Mouse (Mus musculus): ENCODE results near the gene Tbc1d2b.

Gene Tbc1d2b

DNA sequence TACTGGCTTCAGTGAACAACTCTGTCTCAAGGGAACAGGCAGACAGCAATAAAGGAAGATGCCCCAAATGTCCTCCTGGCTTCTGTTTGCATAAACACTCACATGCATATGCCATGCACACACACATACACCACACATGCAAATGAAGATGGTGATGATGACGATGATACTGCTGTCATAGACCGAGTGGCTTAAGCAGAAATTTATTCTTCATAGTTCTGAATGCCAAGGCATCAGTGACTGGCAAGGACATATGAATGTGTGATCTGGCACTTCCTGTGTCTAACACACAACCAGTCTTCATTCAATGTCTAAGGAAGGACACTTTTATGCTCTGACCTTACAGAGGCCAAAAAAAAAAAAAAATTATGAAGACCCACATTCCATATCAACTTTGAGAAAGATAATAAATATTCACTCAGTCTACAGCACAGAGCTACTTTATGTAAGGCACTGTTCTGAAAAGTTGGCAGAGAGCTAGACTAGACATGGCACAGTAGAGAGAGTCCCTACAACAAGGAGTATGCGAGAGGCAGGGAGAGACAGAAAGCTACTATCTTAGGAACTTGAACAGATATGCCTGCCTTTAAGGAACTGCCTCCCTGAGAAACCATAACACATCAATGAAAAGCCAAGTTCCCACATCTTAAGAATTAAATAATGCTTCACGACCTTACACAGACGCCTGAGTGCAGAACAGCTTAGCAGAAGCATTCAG is 5.1 kb downstream of the Tbc1d2b start:
- peak in 1 of 2 experiments; percentile 1 for DNase-seq

DNA sequence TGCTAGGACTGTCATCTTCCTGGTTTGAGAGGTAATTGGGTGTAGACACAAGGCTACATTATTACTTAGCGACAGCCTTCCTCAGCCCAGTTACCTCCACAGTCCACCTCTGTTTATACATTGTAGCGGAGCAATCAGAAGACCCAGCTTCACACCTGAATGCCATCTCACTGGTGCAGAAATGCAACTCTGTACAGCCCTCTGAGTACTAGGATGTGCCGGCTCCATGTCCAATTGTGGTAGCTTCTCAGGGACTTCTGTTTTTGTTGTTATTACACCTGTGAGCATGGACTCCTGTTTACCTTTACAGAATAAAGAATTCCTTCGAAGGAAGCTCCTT is 7.3 kb downstream of the Tbc1d2b start:
- DNase-seq, result peak in 1 of 2 experiments; percentile 1

DNA sequence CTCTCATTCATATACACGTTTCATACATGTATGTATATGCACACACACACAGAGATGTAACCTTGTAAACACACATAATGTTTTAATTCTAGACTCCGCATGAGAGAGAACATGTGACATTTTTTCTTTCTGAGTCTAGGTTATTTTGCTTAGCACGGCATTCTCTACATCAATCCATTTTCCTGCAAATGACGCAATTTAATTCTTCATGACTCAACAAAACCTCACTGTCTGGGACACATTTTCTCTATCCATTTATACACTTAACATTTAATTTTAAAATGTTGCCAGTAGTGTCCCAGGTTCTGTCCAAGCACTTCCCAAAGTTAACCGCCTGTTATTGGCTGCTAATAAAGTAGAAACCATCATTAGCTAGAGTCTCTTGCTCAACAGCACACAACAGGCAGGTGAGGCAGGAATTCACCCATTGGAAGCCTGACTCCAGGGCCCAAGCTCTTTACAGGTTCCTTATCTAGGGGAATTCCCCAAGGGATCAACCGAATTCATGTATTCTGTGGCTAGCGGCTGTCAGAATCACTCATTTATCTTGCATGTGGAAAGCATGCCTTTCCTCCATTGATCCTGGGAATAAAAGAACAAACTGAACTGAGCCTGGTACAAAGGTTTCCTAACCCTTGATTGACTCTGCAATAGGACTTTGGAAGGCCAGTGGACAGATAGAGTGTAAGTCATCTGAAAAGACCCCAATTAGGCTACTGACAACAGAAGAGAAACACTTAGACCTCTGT is 7.8 kb downstream of the Tbc1d2b start:
- DNase-seq, result peak in 1 of 2 experiments; percentile 0

- DNase-seq, result no peak
Measured at GRCm38 (mm10) chr9:90262063-90262462, 8.5 kb downstream of the Tbc1d2b start.

- DNase-seq, result no peak
Measured at GRCm38 (mm10) chr9:90260600-90261375, 9.8 kb downstream of the Tbc1d2b start.

DNA sequence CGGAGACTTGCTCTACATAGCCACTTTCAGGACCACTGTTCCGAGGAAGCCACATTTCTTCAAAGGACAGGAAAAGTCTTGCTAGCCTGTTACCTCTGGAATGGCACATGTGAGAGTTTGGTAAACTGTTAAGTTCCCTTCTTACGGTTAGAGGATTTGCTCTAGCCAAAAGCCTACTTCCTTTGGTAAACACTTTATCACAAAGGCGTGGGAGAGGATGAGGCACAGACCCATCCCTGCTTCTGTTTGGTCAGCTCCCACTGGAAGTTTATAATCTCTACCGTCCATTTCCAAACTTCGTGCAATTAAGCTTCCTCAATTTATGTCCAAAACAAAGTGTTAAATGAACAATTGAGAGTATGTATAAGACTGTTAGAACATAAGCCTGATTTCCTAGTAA is 10.5 kb downstream of the Tbc1d2b start:
- DNase-seq, result no peak

- DNase-seq, result no peak
Measured at GRCm38 (mm10) chr9:90259400-90259950, 11.1 kb downstream of the Tbc1d2b start.

GRCm38 (mm10) chr9:90257754-90258531 is 12.7 kb downstream of the Tbc1d2b start:
- no peak for DNase-seq

DNA sequence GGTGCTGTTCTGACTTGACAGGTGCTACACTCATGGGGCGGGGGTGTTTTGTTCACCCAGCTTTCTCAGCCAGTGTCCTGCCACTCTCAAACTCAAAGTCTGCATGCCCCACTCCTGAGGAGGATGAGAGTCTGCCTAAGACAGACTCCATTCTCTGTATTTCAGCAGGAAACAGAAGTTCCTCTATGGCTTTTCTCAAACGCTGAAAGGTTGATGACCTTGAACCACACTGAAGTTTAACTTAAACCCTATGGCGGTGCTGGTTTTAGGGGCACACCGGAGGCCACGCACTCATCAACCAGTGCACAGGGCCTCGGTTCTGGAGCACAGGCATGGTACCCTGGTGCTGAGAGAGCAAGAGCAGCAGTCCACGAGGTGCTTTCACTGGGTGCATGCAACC is 13.4 kb downstream of the Tbc1d2b start:
- DNase-seq, result no peak

DNA sequence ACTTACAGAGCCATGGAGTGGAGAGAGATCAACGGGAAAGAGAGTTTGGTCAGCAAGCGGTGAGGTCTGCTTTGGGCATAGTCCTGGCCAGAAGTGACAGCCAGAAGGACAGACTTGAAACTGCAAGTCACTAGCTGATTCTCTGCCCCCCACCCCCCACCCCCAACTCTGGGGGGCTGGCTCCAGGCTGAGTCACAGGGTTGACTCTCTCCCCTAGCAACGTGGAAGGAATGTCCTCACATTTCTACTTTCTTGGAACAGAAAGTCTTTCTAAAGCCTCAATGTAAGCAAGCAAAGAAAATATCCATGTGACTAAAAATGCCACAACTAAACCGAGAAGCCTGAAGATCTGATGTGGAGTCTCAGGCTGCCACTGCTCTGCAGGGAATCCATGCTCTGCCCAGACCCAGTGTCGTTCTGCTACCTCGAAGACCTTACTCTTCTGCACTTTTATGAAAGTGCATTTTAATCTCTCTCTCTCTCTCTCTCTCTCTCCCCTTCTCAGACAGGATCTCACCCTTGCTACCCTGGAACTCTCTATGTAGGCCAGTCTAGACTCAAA is 14.7 kb downstream of the Tbc1d2b start:
- DNase-seq, result no peak

DNA sequence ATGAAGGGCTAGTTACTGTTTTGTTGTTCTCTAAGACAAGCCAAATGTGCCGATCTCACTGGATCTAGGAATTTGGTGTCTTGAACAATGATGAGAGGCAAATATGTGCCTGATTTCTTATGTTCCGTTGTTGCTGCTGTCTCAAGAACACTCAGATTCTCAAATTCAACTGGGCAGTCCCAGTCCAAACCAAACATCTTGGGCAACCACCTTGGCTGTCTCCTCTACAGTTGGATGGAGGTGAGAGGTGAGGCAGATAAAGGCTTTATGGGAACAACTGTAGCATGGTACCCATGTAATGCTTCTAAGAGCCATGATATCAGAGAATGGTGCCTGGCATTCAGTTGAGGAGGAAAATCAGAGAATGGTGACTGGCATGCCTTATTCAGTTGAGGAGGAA is 17.4 kb downstream of the Tbc1d2b start:
- DNase-seq, result no peak

DNA sequence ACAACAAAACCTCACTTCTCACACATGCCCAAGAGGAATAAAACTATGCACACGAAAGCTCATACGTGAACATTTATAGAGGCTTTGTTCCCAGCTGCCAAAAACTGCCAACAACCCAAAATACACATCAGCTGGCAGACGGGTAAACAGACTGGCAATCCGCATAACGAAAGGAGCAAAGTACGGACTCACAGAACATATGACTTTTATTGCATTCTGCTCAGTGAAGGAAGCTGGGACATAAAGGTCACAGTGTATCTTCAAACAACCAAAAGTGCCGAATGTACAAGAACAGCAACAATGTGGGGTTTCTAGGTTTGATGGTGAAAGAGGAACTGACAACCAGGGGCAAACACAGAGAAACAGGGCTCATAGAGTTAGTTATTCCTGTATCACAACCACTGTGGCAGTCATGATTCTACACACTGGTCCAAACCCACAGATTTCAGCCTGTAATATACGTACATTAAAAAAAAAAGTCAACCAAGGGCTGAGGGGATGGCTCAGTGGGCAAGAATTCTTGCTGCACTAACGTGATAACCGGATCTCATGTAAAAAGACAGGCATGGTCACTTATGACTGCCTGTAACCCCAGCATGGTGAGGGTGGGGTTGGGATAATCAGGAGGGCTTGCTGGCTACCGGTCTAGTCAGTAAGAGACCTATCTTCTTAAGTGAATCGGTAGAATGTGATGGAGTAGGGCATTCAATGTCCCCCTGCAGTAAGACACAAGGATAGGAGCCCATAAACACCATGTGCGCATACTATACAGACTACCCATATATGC is 19.4 kb downstream of the Tbc1d2b start:
- DNase-seq, result no peak

- no peak for DNase-seq
Measured at GRCm38 (mm10) chr9:90250141-90250775, 20.3 kb downstream of the Tbc1d2b start.

DNA sequence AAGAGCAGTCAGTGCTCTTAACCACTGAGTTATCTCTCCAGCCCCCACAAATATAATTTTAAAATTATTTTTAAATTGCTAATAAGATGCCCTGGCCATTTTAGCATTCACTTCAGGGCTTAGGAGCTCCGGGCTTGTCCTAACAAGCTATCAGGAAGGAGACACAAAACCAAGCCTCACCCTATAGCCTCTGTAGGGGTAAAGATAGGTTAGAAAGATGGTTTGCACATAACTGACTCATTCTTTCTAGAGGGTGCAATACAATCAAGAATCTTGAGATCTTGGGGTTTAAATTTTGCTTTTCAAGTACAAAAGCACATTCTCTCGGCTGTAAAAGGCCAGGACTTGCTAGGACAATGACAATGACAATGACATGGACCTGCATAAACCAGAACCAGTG is 21.6 kb downstream of the Tbc1d2b start:
- no peak for DNase-seq

DNA sequence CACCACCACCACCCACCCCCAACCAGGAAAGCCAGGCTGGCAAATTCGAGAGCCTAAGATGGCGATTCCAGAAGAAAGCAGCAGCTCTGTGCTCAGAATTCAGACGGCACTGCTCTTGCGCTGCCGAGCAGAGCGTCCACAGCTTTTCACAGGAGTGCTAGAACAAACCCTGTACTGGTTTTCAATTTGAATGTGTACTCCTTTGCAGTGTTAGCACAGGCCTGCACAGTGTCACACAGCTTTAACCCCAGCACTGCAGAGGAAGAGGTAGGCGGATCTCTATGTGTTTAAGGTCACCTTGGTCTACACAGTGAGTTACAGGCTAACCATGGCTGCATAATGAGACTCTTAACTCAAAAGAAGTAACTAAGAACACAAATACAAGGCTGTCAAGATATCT is 22.3 kb downstream of the Tbc1d2b start:
- DNase-seq, result no peak

DNA sequence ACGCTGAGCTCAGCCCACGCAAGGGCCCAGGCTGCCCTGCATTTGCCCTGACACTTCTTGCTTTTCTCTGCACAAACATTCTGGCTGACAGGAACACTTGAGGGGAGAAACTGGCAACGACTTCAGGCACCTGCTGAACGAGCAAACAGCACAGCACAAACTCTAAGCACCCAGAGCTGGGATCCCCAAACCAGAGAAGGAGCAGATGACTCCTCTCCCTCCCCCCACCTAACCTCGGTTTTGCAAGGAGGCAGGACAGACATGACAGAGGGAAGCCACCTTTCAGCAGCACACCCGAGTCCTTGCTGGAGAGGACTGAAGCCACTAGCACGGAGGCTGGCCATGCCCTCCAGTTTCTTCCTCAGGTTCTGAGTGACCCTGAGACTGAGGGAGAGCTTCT is 23.3 kb downstream of the Tbc1d2b start:
- peak in 1 of 2 experiments; percentile 13 for DNase-seq

- DNase-seq, result no peak
Measured at GRCm38 (mm10) chr9:90245781-90246180, 24.8 kb downstream of the Tbc1d2b start.

DNA sequence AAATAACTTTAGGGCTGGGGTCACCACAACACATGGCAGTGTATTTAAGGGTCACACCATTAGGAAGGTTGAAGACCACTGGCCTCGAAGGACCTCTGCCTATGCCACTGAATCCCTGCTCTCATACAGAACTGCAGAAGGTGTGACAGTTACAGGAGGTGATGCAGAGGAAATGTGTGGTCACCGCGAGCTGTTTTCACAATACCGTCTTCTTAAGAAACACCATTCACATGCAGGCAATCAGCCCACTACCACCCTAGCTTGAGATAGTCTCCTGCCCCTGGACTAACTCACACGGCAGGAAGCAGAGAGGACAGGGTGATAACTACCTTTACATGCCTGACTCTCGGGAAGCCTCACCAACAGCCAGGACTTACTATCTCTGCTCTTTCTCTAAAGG is 25.4 kb downstream of the Tbc1d2b start:
- no peak for DNase-seq

DNA sequence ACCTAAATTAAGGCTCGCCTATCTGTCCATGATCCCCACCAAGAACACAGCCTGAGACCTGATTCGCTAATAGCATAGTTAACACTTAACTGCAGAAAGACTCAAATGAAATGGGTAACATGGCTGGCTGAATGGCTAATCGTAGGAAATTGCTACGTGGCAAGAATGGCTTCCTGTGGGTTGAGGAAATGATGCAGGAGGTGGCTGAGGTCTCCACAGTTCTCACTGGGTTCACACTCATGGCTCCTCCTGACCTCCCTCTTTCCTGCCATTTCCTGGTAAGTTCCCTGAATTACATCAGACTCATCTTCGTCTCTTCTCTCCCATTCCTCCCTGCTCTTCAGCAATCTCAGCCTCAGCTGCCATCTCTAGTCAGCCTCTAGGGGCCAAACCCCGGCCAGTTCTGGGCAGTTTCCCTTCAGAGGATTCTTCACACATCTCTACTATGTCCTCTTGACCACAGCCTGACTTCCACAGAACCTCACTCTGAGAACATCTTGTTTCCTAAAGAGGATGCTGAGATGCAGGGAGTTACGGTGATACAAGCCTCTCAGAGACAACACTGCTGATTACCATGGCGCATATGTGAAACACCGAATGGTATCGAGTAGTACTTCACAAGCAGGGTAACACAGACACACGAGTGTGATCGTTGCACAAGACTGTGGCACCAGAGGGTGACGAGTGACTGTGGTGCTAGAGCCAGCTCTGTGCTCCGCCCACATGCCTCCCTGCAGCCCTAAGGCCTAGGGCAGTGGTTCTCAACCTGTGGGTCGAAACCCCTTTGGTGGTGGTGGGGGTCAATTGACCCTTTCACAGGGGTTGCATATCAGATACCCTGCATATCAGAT is 26.1 kb downstream of the Tbc1d2b start:
- no peak for DNase-seq

GRCm38 (mm10) chr9:90242855-90243254 is 27.7 kb downstream of the Tbc1d2b start:
- DNase-seq, result peak; percentile 19 to 28

All from cerebellum, adult 18-20 months (tissue).